22 mouse cellular contexts compared by ENCODE assay signal in the genomic region with DNA sequence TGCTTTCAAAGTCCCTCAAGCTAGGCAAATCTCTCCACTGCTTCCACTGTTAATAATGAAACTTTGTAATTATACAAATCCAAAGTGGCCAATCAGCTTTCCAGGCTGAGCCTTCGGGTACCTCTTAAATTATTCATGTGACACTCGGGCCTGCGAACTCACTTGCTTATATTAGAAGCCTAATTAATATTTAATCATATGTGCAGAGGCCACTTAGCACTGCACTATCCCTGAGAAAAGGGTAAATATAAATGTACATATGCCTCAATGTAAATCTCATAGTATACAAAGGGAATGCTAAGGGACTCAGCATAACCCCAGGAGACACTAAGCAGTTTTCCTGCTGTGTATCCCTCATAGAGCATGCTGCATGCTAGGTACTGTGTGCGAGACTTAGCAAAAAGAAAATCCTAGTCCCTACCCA.
DNase-seq lines count a peak whose midpoint lies in the region; ATAC-seq lines count a peak whose summit lies in the region.
"Had no signal": no experiment of that assay in that cellular context is flagged by ENCODE, and none has a peak within 500 bp of the region (broad histone marks: within the 10 kb centered on the region; RNA-seq: fewer than 3 reads in every experiment).

No protein-coding gene starts in this region.

- H3K4me1 ChIP-seq in hindbrain, embryonic 12.5 days = no peaks in the 10 kb centered on the region; the same call in 1 of the 2 replicates
- H3K4me1 ChIP-seq in hindbrain, embryonic 10.5 days (replicated peaks) = no peaks in the 10 kb centered on the region; the same call in 1 of the 2 replicates
- H3K4me1 ChIP-seq in forebrain, embryonic 16.5 days (replicated peaks; ENCODE audit: control insufficient read depth, insufficient read depth, low read length) = peaks cover 18% of the 10 kb centered on the region
- H3K4me1 ChIP-seq in midbrain, embryonic 14.5 days (ENCODE audit: control insufficient read depth, insufficient read depth, low read length) = peaks cover 7% of the 10 kb centered on the region; the same call in 1 of the 2 replicates
- H3K4me1 ChIP-seq: embryonic facial prominence, embryonic 12.5 days; heart, embryonic 15.5 days; limb, embryonic 12.5 days; liver, embryonic 13.5 days had no signal

- no peak overlapping the region for H3K4me2 ChIP-seq in hindbrain, embryonic 12.5 days (replicated peaks)
- no peak overlapping the region; the same call in 1 of the 2 replicates for H3K4me2 ChIP-seq in forebrain, embryonic 16.5 days (ENCODE audit: low read length)
- H3K4me2 ChIP-seq in midbrain, embryonic 14.5 days (ENCODE audit: low read length) = no peak overlapping the region
- H3K4me2 ChIP-seq: embryonic facial prominence, embryonic 12.5 days; heart, embryonic 15.5 days; limb, embryonic 12.5 days; liver, embryonic 13.5 days had no signal

- no peaks in the 10 kb centered on the region for H3K9me3 ChIP-seq in hindbrain, embryonic 12.5 days (replicated peaks)
- no peaks in the 10 kb centered on the region for H3K9me3 ChIP-seq in hindbrain, embryonic 10.5 days
- no peaks in the 10 kb centered on the region for H3K9me3 ChIP-seq in forebrain, embryonic 16.5 days (ENCODE audit: control insufficient read depth, low read length)
- no peaks in the 10 kb centered on the region for H3K9me3 ChIP-seq in midbrain, embryonic 14.5 days (ENCODE audit: control insufficient read depth, low read length)
- H3K9me3 ChIP-seq: embryonic facial prominence, embryonic 12.5 days; heart, embryonic 15.5 days; limb, embryonic 12.5 days; liver, embryonic 13.5 days had no signal

- no peak overlapping the region for H3K9ac ChIP-seq in hindbrain, embryonic 12.5 days
- H3K9ac ChIP-seq in forebrain, embryonic 16.5 days (replicated peaks; ENCODE audit: low read depth, low read length) = no peak overlapping the region
- H3K9ac ChIP-seq in midbrain, embryonic 14.5 days (replicated peaks; ENCODE audit: low read length) = no peak overlapping the region
- H3K9ac ChIP-seq: embryonic facial prominence, embryonic 12.5 days; heart, embryonic 15.5 days; limb, embryonic 12.5 days; liver, embryonic 13.5 days had no signal

- no peak for DNase-seq in hindbrain, embryonic 10.5 days (ENCODE audit: low spot score)
- DNase-seq in midbrain, embryonic 14.5 days = peak; percentile 67
- peak; percentile 24 for DNase-seq in retina, postnatal 1 day
- no peak for DNase-seq in gastrocnemius, postnatal 10 days
- no peak for DNase-seq in ovary, postnatal 10 days (ENCODE audit: low spot score)
- DNase-seq in heart, adult 11 months = no peak
- DNase-seq: adrenal gland, adult 2 months; cerebellum, adult 11 months; cerebellum, postnatal 36 days; gastrocnemius, adult 2 months; heart, adult 2 months; kidney, adult 2 months; kidney, postnatal 14 days; liver, embryonic 13.5 days; right cerebral cortex, postnatal 25 days; thymus, postnatal 36 days had no signal

- 48% methylated on average over 4 of the region's 4 CpGs for WGBS in hindbrain, embryonic 12.5 days
- WGBS in hindbrain, embryonic 10.5 days = 64% methylated on average over 4 of the region's 4 CpGs
- 12% methylated on average over 4 of the region's 4 CpGs for WGBS in forebrain, embryonic 16.5 days
- WGBS in midbrain, embryonic 14.5 days = 18% methylated on average over 4 of the region's 4 CpGs

- no peaks in the 10 kb centered on the region for H3K36me3 ChIP-seq in hindbrain, embryonic 12.5 days
- no peaks in the 10 kb centered on the region for H3K36me3 ChIP-seq in hindbrain, embryonic 10.5 days
- no peaks in the 10 kb centered on the region for H3K36me3 ChIP-seq in forebrain, embryonic 16.5 days (ENCODE audit: control insufficient read depth, insufficient read depth)
- no peaks in the 10 kb centered on the region for H3K36me3 ChIP-seq in midbrain, embryonic 14.5 days (ENCODE audit: control insufficient read depth, insufficient read depth, low read length)
- H3K36me3 ChIP-seq: embryonic facial prominence, embryonic 12.5 days; heart, embryonic 15.5 days; limb, embryonic 12.5 days; liver, embryonic 13.5 days had no signal

- no peaks in the 10 kb centered on the region for H3K27me3 ChIP-seq in hindbrain, embryonic 12.5 days
- H3K27me3 ChIP-seq in hindbrain, embryonic 10.5 days (ENCODE audit: insufficient read depth, poor library complexity, severe bottlenecking) = no peaks in the 10 kb centered on the region
- no peaks in the 10 kb centered on the region for H3K27me3 ChIP-seq in forebrain, embryonic 16.5 days (replicated peaks; ENCODE audit: control insufficient read depth, insufficient read depth, low read length)
- H3K27me3 ChIP-seq in midbrain, embryonic 14.5 days (ENCODE audit: control insufficient read depth, insufficient read depth, low read length) = no peaks in the 10 kb centered on the region
- H3K27me3 ChIP-seq: CH12.LX; embryonic facial prominence, embryonic 12.5 days; heart, embryonic 15.5 days; limb, embryonic 12.5 days; liver, embryonic 13.5 days had no signal

- no peak overlapping the region for H3K27ac ChIP-seq in hindbrain, embryonic 12.5 days
- no peak overlapping the region for H3K27ac ChIP-seq in hindbrain, embryonic 10.5 days
- H3K27ac ChIP-seq in forebrain, embryonic 16.5 days (ENCODE audit: low read length) = peak overlapping the region; percentile 85
- no peak overlapping the region for H3K27ac ChIP-seq in midbrain, embryonic 14.5 days (replicated peaks; ENCODE audit: low read depth, low read length)
- H3K27ac ChIP-seq: embryonic facial prominence, embryonic 12.5 days; gastrocnemius, adult 2 months; heart, adult 2 months; heart, embryonic 15.5 days; limb, embryonic 12.5 days; liver, embryonic 13.5 days had no signal

- ATAC-seq in hindbrain, embryonic 12.5 days (ENCODE audit: low FRiP score) = peak; percentile 84
- peak; percentile 82 for ATAC-seq in forebrain, embryonic 16.5 days
- ATAC-seq in midbrain, embryonic 14.5 days (ENCODE audit: low FRiP score, low TSS enrichment) = peak; percentile 83

- H3K4me3 ChIP-seq in hindbrain, embryonic 12.5 days = no peak overlapping the region
- no peak overlapping the region for H3K4me3 ChIP-seq in hindbrain, embryonic 10.5 days
- H3K4me3 ChIP-seq in forebrain, embryonic 16.5 days (replicated peaks; ENCODE audit: low read length) = no peak overlapping the region
- H3K4me3 ChIP-seq in midbrain, embryonic 14.5 days (replicated peaks; ENCODE audit: low read depth, low read length) = no peak overlapping the region
- H3K4me3 ChIP-seq: embryonic facial prominence, embryonic 12.5 days; gastrocnemius, adult 2 months; heart, adult 2 months; heart, embryonic 15.5 days; limb, embryonic 12.5 days; liver, embryonic 13.5 days had no signal

Comparison
In these comparisons a context has a peak if more than half of its experiments do, and no peak if none do; other contexts are left out.
1. DNase-seq: peak in midbrain, embryonic 14.5 days (single experiment) and retina, postnatal 1 day (single experiment); none in hindbrain, embryonic 10.5 days (single experiment), gastrocnemius, postnatal 10 days (single experiment), ovary, postnatal 10 days (single experiment) and heart, adult 11 months (single experiment).
2. Peak in every context shown above with its lines, with median percentiles within 50 percentile points of each other: ATAC-seq.